Mouse (Mus musculus): ENCODE measurements around the gene Acads. TPM values are rescaled to one million over a fixed set of nuclear protein-coding genes. Genes with fewer than 3 reads are reported as not detected.
A peak's percentile ranks its signal among the peaks of the same experiment; 100 is the strongest.

Acads gene
- polyA plus RNA-seq, 1 experiment from 2014 or later: 38.5 TPM

GRCm38 (mm10) chr5:115133358-115134066, 14.4 kb upstream of the Acads start:
- H3K36me3 ChIP-seq: peaks cover 19% of the 10 kb centered on the region
- peak overlapping the region; percentile 94 for H3K4me3 ChIP-seq
- no peak for ATAC-seq (ENCODE audit: low FRiP score, low read depth)
- H3K9me3 ChIP-seq: no peaks in the 10 kb centered on the region
- no peak overlapping the region for H3K27ac ChIP-seq (replicated peaks)
- H3K4me1 ChIP-seq: peaks cover 19% of the 10 kb centered on the region
- H3K4me2 ChIP-seq (replicated peaks): peak overlapping the region; percentile 81
- peak overlapping the region; percentile 89 for H3K9ac ChIP-seq (replicated peaks)
- 64% methylated on average over 6 of the region's 6 CpGs for WGBS
- H3K27me3 ChIP-seq: 0 out of 2 replicates have a peak, but pooled peaks cover 9% of the 10 kb centered on the region

- no peak overlapping the region for H3K27ac ChIP-seq (replicated peaks)
- peak overlapping the region; percentile 81 for H3K4me2 ChIP-seq (replicated peaks)
- peaks cover 29% of the 10 kb centered on the region for H3K36me3 ChIP-seq
- peak overlapping the region; percentile 8; the same call in 1 of the 2 replicates for H3K9ac ChIP-seq (replicated peaks)
- 84% methylated on average over 8 of the region's 8 CpGs for WGBS
- 0 out of 2 replicates have a peak, but pooled peaks cover 5% of the 10 kb centered on the region for H3K27me3 ChIP-seq
- ATAC-seq (ENCODE audit: low FRiP score, low read depth): no peak
- H3K9me3 ChIP-seq: no peaks in the 10 kb centered on the region
- H3K4me3 ChIP-seq: no peak overlapping the region
- H3K4me1 ChIP-seq: peaks cover 19% of the 10 kb centered on the region
Observed at GRCm38 (mm10) chr5:115132465-115132864, 13.3 kb upstream of the Acads start.

- peaks cover 58% of the 10 kb centered on the region for H3K36me3 ChIP-seq
- ATAC-seq (ENCODE audit: low FRiP score, low read depth): no peak
Observed at GRCm38 (mm10) chr5:115129328-115129727, 10.2 kb upstream of the Acads start.

GRCm38 (mm10) chr5:115127421-115128179, 8.5 kb upstream of the Acads start:
- no peak overlapping the region for H3K9ac ChIP-seq (replicated peaks)
- H3K4me1 ChIP-seq: peaks cover 8% of the 10 kb centered on the region
- peaks cover 74% of the 10 kb centered on the region for H3K36me3 ChIP-seq
- H3K27me3 ChIP-seq: no peaks in the 10 kb centered on the region
- no peak for ATAC-seq (ENCODE audit: low FRiP score, low read depth)
- H3K27ac ChIP-seq (replicated peaks): no peak overlapping the region
- no peaks in the 10 kb centered on the region for H3K9me3 ChIP-seq
- no peak overlapping the region for H3K4me2 ChIP-seq (replicated peaks)
- 94% methylated on average over 22 of the region's 22 CpGs for WGBS
- no peak overlapping the region for H3K4me3 ChIP-seq

More at GRCm38 (mm10) chr5:115129328-115129727, 10.2 kb upstream of the Acads start:
- Histone ChIP-seq H3K27me3 (no peaks in the 10 kb centered on the region), H3K4me2 (replicated peaks) (no peak overlapping the region), H3K9me3 (no peaks in the 10 kb centered on the region), H3K9ac (replicated peaks) (no peak overlapping the region), H3K27ac (replicated peaks) (no peak overlapping the region), H3K4me3 (no peak overlapping the region), H3K4me1 (peaks cover 24% of the 10 kb centered on the region)
- WGBS: 84% methylated on average over 6 of the region's 6 CpGs

GRCm38 (mm10) chr5:115126578-115127312, 7.6 kb upstream of the Acads start:
- Histone ChIP-seq H3K27ac (replicated peaks) (no peak overlapping the region), H3K4me3 (no peak overlapping the region), H3K27me3 (no peaks in the 10 kb centered on the region), H3K9ac (replicated peaks) (no peak overlapping the region), H3K4me1 (peaks cover 5% of the 10 kb centered on the region; the same call in 1 of the 2 replicates), H3K4me2 (replicated peaks) (no peak overlapping the region), H3K36me3 (peaks cover 75% of the 10 kb centered on the region), H3K9me3 (no peaks in the 10 kb centered on the region)
- ATAC-seq (ENCODE audit: low FRiP score, low read depth): no peak
- WGBS: 92% methylated on average over 28 of the region's 28 CpGs

- no peak overlapping the region; the same call in 1 of the 2 replicates for H3K4me2 ChIP-seq (replicated peaks)
Observed at GRCm38 (mm10) chr5:115125211-115125871, 6.2 kb upstream of the Acads start.

GRCm38 (mm10) chr5:115124690-115125089, 5.5 kb upstream of the Acads start:
- H3K27ac ChIP-seq (replicated peaks): no peak overlapping the region
- H3K4me1 ChIP-seq: peaks cover 5% of the 10 kb centered on the region; the same call in 1 of the 2 replicates
- ATAC-seq (ENCODE audit: low FRiP score, low read depth): no peak
- H3K27me3 ChIP-seq: no peaks in the 10 kb centered on the region
- no peaks in the 10 kb centered on the region for H3K9me3 ChIP-seq
- no peak overlapping the region for H3K4me2 ChIP-seq (replicated peaks)
- peaks cover 68% of the 10 kb centered on the region for H3K36me3 ChIP-seq
- no peak overlapping the region for H3K4me3 ChIP-seq
- no peak overlapping the region for H3K9ac ChIP-seq (replicated peaks)
- 94% methylated on average over 6 of the region's 6 CpGs for WGBS

More at GRCm38 (mm10) chr5:115125211-115125871, 6.2 kb upstream of the Acads start:
- ATAC-seq (ENCODE audit: low FRiP score, low read depth): no peak
- peak overlapping the region; percentile 8; the same call in 1 of the 2 replicates for H3K27ac ChIP-seq (replicated peaks)
- peaks cover 74% of the 10 kb centered on the region for H3K36me3 ChIP-seq
- no peaks in the 10 kb centered on the region for H3K9me3 ChIP-seq
- H3K27me3 ChIP-seq: no peaks in the 10 kb centered on the region
- H3K9ac ChIP-seq (replicated peaks): no peak overlapping the region
- no peak overlapping the region for H3K4me3 ChIP-seq
- peaks cover 5% of the 10 kb centered on the region; the same call in 1 of the 2 replicates for H3K4me1 ChIP-seq
- 30% methylated on average over 24 of the region's 24 CpGs for WGBS

GRCm38 (mm10) chr5:115120978-115121377, 1.8 kb upstream of the Acads start:
- Histone ChIP-seq H3K9me3 (no peaks in the 10 kb centered on the region), H3K4me2 (replicated peaks) (no peak overlapping the region), H3K36me3 (peaks cover 47% of the 10 kb centered on the region), H3K4me1 (peaks cover 18% of the 10 kb centered on the region), H3K27ac (replicated peaks) (no peak overlapping the region), H3K9ac (replicated peaks) (no peak overlapping the region), H3K4me3 (no peak overlapping the region), H3K27me3 (no peaks in the 10 kb centered on the region)
- WGBS: 90% methylated on average over 5 of the region's 5 CpGs
- ATAC-seq (ENCODE audit: low FRiP score, low read depth): no peak

GRCm38 (mm10) chr5:115117467-115117866, 1.7 kb downstream of the Acads start:
- Histone ChIP-seq H3K4me1 (peaks cover 13% of the 10 kb centered on the region; the same call in 1 of the 2 replicates), H3K9me3 (no peaks in the 10 kb centered on the region), H3K36me3 (peaks cover 36% of the 10 kb centered on the region), H3K4me2 (replicated peaks) (no peak overlapping the region), H3K27ac (replicated peaks) (no peak overlapping the region), H3K27me3 (no peaks in the 10 kb centered on the region), H3K9ac (replicated peaks) (no peak overlapping the region), H3K4me3 (no peak overlapping the region)
- WGBS: 96% methylated on average over 13 of the region's 13 CpGs
- ATAC-seq (ENCODE audit: low FRiP score, low read depth): no peak

GRCm38 (mm10) chr5:115116426-115116825, 2.7 kb downstream of the Acads start:
- Histone ChIP-seq H3K4me1 (peaks cover 13% of the 10 kb centered on the region; the same call in 1 of the 2 replicates), H3K27ac (replicated peaks) (no peak overlapping the region), H3K9ac (replicated peaks) (no peak overlapping the region), H3K9me3 (no peaks in the 10 kb centered on the region), H3K4me2 (replicated peaks) (no peak overlapping the region), H3K36me3 (peaks cover 39% of the 10 kb centered on the region), H3K27me3 (no peaks in the 10 kb centered on the region), H3K4me3 (no peak overlapping the region)
- 92% methylated on average over 3 of the region's 3 CpGs for whole genome bisulfite sequencing
- no peak for ATAC-seq (ENCODE audit: low FRiP score, low read depth)

- no peak overlapping the region for H3K9ac ChIP-seq (replicated peaks)
- WGBS: 92% methylated on average over 8 of the region's 8 CpGs
Observed at GRCm38 (mm10) chr5:115114501-115114900, 4.6 kb downstream of the Acads start.

More at GRCm38 (mm10) chr5:115114501-115114900, 4.6 kb downstream of the Acads start:
- peaks cover 23% of the 10 kb centered on the region for H3K4me1 ChIP-seq
- no peak overlapping the region for H3K4me2 ChIP-seq (replicated peaks)
- no peak overlapping the region for H3K27ac ChIP-seq (replicated peaks)
- H3K36me3 ChIP-seq: peaks cover 48% of the 10 kb centered on the region
- no peak for ATAC-seq (ENCODE audit: low FRiP score, low read depth)
- H3K4me3 ChIP-seq: no peak overlapping the region
- no peaks in the 10 kb centered on the region for H3K9me3 ChIP-seq
- H3K27me3 ChIP-seq: no peaks in the 10 kb centered on the region

All from midbrain, embryonic 12.5 days (tissue).